Mouse (Mus musculus) right cerebral cortex, postnatal 14 days (tissue): ENCODE measurements around the gene Cyp4f17.
"Not testable (repeated sequence)": the region's sequence is repeated elsewhere in the genome, so short reads cannot be mapped to it uniquely, and the experiment has no call there.

Source experiments
- DNase-seq: peaks from one replicate; pipeline ENCODE4 v3.0.0; 2022

Cyp4f17 gene

DNA sequence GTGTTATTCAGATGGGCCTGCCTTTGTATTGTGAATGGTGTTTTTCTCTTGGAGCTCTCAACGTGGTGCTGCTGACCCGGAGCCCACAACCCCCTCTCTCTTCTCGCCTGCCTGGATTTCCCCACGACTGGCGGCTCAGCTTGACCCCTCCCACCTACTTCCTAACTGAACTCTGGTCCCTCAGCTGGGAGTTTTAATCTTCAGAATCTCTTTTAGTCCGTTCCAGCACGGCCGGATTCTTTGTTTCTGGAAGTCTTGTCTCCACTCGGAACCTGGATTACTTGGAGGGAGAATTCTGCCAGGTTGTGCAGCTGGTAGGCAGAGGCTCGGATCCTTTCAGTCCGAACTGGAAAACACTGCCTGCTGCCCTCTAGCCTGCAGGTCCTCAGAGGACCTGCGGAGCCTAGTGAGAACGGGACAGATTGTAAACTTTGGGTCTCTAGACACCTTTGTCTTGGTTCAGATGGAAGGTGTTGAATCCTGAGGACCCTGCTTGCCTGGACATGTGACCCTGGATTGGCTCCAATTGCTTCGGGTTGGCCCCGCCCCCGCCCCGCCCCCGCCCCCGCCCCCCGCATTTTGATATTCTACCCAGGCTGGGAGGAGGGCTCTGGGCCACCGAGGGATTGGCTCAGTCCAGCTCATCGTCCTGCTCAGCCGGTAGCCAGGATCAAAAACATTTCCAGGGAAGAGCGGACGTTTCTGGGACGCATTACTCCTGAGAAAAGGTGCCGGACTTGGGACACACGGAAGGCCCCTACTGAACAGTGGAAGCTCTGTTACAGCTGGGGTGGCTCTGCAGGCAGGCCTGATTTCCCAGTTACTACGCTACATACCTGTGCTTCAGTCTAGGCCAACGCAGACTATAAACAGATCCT lies at the start of gene Cyp4f17:
Gene Cyp4f17, plus strand, starts transcription at position 200 of the 878 bp plus-strand sequence.
- peak; percentile 10 for DNase-seq

DNA sequence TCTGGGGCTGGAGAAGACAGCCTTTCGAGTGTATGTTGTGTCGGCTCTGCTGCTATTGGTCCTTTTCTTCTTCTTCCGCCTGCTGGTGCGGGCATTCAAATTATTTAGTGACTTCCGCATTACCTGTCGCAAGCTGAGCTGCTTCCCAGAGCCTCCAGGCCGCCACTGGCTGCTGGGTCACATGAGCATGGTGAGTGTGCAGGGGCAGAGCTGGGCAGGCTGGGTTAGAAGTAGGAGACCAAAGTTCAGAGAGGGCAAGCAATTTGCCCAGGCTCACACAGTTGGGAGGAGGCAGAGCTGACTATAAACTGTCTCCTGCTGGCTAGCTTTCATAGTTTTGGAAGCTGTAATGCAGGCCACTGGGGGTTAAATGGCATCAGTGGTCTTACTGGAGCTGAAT lies 37.4 kb upstream of the Cyp4f17 start:
- DNase-seq = no peak

DNA sequence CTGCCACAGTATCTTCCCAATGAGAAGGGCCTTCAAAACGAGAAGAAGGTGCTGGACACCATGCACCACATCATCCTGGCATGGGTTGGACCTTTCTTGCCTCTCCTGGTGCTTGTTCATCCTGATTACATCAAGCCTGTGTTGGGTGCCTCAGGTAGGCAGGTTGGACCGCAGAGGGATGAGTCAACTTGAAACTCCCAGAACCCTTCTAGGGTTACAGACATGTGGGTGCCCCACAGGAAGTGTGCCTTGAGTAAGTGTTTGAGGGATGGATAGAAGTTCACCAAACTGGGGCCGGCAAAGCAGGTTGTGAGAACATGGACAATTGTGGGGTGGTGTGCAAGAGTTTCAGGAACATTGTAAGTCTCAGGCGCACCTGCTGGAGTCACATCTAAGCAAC lies 35.1 kb upstream of the Cyp4f17 start:
- no peak for DNase-seq

DNA sequence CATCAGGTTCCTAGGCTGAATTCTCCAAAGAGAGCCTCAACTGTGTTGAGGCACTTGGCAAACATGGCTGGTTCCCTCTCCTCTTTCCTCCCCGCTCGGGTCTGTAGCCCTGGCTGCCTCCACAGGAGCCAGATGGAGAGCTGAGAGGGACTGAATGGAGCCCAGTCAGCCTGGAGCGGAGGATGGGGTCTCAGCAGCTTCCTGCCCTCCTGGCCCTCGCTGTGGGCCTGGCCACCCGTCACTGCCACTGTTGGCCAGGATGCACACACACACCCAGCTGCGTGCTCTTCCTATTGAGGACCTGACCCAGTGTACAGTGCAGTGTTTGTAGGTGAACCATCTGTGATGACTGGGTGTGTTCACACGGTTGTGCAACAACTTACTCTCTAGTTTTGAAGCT lies 33.7 kb upstream of the Cyp4f17 start:
- DNase-seq = no peak

DNA sequence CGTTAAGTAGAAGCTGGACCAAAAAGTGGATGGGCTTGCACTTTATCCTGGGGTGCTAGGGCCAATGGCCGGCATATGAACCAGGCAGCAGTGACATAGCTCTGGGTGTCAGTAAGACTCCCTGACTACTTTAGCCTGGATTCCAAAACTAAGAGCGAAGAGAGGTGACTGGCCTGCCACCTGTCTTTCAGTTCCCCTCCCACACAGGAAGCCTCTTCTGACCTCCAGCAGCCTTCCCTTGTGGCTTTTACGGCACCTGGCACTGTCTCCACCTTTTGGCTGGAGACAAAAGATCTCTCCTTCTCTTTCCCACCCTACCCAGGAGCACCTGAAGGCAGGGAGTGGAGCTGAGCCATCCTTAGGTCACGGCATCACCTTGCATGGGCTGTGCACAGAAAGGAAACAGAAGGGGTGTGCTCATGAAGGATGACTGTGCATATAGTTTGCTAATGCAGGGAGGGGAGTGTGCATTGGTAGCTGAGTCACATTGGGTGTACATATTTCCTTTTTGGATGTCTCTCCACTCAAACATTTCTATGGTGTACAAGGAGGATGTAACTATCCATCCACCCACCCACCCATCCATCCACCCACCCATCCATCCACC lies 30.8 kb upstream of the Cyp4f17 start:
- no peak for DNase-seq

DNA sequence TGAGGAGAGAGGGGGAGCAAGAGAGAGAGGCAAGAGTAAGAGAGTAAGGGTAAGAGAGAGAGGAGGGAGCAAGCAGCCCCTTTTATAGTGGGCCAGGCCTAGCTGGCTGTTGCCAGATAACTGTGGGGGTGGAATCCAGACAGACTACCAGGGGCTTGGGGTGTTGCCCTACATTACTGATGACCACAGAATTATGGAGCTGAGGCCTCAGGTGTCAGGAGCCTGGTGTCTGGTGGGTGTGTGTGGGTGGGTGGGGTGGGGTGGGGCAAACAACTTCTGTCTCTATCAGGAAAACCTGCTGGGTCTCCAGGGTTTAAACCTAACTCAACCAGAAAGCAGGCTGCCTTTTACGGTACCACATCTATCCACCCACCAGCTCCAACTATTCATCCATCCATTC lies 28.6 kb upstream of the Cyp4f17 start:
- no peak for DNase-seq

DNA sequence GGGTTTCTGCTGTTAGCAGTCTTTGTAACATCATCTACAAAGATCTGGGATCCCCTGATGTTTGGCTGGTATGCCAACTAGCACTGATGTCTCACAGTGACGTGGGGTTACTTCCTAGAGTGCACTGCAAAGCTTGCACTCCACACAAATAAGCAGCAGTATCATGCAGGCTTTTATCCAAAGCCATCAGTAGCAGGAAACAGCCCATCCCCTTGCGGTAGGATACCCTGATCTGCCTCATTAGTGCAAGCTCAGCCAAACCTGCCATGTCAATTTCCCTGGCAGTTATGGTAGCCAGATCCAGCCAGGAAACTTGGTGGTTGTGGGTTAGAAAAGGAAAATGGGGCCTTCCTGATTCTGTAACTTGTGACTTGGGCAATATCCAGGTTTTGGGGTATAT lies 27.1 kb upstream of the Cyp4f17 start:
- no peak for DNase-seq

DNA sequence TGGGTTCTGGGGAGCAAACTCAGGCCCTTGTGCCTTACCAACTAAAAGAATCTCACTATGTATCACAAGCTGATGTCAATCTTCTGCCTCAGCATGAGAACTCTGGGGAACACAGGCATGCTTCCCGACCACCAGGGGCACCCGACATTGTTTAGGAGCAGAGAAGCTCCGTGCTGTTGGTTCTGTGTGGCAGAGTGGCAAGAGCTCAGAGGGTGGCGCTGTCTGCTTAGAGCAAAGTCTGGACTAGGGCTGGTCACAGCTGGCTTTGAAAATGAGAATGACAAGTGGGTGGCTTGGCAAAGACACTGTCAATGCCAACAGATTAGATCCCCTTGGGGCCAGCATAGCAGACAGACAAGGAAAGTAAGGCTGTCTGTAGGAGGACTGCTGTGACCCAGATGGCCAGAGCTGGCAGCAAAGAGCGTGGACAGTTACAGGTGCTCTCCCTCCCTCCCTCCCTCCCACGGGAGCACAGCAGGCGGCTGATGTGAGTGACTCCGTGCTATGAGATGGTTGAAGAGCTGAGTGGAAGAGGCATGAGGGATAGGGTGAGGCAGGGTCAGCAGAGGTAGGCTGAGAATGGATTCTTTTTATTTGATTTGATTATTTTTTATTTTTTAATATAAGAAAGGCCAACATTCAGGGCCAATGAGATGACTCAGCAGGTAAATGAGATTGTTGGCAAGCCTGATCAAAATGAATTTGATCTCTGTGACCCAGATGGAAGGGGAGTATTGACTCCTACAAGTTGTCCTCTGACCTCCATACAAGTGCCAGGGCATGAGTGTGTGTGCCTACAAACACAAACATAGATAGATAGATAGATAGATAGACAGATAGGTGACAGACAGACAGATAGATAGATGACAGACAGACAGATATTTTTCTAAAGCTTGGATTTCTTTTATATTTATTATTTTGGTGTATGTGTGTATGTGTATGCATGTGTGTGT lies 26.0 kb upstream of the Cyp4f17 start:
- DNase-seq = no peak

DNA sequence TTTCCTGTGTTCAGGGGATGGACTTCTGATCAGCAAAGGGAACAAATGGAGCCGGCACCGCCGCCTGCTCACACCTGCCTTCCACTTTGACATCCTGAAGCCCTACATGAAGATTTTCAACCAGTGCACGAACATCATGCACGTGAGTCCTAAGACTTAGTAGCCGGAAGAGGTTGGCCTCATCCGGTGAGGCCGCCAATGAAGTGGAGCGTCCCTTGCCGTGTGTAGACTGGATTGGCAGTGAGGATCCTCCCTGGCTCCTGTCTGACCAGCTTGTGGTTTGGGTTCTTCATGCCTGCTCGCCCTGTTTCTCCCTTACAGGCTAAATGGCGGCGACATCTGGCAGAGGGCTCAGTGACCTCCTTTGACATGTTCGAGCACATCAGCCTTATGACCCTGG lies 24.1 kb upstream of the Cyp4f17 start:
- no peak for DNase-seq

DNA sequence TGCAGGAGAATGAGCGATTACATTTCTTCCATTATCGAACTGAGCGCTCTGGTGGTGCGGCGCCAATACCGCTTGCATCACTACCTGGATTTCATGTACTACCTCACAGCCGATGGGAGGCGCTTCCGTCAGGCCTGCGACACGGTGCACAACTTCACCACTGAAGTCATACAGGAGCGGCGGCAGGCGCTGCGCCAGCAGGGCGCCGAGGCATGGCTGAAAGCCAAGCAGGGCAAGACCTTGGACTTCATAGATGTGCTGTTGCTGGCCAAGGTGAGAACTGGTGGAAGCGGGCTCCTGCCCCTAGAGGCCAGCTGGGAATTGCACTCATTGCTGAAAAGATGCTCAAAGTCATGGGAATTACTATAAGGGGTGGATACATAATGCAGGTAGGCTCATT lies 22.6 kb upstream of the Cyp4f17 start:
- DNase-seq = peak; percentile 53

DNA sequence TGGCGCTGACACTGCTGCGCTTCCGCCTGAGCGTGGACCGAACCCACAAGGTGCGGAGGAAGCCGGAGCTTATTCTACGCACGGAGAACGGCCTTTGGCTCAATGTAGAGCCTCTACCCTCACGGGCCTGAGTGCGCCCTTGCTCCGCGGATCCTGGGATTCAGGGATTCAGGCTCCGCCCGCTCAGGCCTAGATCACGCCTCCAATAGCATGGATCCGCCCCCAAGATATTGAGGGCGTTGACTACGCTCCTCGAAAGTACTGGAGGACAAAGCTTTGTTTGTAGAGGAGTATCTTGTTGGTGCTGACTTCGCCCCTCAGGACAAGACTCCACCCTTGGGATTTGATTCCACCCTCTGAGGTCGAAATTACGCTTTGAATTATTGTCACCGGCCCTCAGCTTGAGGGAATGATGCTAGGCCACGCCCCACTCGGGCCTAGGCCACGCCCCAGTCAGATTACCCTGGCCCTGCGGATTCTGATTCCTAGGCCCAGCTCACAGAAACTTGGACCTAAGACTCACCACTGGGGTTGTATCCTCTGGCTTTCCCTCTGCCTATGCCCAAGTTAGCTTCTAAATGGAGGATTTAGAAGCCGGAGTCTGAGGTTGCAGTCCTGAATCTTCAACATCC lies 13.4 kb upstream of the Cyp4f17 start:
- DNase-seq = no peak

DNA sequence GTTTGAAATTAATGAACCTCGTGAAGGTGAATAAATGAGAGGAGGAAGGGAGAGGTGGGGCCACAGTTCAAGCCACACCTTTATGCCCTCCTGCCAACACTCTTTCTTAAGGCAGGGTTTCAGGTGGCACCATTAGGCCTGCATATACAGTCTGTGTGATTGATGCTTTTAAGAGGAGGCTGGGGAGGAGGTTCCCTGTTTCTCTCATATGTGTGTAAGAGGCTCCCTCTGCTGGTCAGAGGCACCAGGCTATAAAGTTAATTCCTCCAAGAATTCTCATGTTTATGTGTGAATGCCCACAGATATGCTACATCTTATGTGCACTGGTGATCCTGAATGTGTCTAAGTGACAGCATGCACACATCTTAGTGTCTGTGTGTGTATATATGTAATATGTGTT lies 11.2 kb upstream of the Cyp4f17 start:
- DNase-seq = peak; percentile 64

DNA sequence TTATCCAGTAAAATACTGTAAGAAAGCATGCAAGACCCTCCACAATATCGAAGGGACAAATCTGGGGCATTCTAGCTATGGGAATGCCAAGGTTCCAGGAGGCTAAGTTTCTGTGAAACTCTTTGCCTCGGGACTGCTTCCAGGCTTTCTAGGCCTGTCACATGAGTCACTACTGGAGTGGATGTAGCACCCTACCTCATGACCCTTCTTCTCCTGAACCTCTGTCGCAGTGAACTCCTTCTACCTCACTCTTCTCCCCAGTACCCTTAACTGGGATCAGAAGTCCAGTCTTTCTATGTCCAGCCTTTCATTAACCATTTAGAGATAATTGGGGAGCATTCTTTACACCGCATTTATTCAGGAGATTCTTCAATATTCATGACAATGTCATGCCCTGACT lies 5.3 kb upstream of the Cyp4f17 start:
- not testable (repeated sequence) for DNase-seq

DNA sequence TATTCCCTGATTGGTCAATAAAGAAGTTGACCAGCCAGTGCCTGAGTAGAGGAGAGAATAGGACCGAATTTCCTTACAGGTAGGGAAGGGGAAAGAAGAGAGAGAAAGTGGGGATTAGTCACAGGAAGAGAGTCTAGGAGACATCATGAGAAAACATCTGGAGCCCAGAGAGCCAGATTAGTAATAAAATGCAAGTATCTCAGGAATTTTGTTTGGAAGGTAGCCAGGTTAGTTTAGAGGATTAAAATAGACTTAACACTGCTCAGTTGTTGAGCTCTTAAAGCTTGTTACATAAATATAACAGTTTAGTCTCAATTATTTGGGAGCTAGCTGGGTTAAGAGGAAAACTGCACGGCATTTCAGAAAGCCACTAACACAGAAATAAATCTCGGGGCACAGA lies 4.8 kb upstream of the Cyp4f17 start:
- no peak for DNase-seq

DNA sequence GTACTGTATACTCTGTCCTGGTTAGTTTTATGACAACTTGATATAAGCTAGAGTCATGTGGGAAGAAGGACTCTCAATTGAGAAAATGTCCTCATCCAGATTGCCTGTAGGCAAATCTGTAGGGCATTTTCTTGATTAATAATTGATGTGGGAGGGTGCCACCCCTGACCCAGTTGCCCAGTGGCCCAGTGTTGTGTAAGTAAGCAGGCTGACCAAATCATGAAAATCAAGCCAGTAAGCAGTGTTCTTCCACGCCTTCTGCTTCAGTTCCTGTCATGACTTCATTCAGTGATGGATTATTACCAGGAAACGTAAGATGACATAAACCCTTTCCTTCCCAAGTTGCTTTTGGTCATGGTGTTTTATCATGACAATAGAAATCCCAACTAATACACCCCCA lies 2.7 kb upstream of the Cyp4f17 start:
- DNase-seq = no peak

DNA sequence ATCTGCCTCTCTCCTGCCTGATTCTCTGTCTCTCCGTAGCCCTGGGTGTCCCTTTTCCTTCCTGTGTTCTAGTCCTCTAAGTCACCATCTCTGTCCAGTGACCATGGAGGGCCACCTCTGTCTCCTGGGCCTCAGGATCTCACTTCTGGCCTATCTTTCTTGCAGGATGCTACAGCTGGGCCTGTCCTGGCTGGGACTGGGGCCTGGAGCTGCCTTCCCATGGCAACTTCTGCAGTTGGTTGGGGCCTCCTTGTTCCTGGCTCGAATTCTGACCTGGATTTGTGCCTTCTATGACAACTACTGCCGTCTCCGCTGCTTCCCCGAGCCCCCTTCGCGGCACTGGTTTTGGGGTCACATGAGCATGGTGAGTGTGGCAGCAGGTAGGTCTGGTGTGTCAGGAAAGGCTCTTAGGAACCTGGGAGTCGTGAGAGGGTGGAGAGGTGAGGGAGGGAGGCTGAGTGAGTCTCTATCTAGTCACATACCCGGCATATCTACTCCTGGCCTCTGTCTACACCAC lies 937 bp downstream of the Cyp4f17 start:
- DNase-seq = no peak

DNA sequence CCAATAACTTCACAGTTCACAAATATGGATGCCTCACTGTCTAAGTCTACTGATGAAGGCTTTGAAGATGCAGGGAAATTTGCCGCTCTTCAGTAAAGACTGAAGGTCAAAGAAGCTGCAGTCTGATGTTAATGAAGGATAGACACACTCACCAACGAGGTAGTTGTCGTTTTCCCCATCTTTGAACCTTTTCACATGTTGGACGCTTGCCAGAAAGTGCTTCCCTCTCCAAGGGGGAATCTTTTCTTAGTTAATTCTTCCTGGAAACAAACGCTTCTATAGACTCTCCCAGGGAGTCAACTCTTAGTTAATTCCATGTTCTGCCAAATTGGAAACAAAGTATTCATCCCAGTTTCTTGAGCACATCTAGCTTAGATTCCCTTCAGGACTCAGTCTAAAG lies 10.3 kb downstream of the Cyp4f17 start:
- no peak for DNase-seq

DNA sequence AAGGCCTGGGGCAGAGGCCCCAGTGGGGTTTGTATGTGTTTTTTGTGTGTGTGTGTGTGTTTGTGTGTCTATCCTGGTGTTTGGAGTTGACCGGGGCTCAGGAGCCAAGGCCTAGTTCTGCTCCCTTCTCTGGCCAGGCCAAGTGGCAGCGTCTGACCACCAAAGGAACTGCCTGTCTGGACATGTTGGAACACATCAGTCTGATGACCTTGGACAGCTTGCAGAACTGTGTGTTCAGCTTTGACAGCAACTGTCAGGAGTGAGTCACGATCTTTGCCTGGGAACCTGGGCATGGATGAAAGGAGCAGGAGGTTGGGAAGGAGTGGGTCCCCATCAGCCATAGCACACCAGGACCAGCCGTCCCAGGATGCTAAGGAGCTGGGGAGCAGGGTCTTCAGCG lies 16.1 kb downstream of the Cyp4f17 start:
- DNase-seq = no peak

DNA sequence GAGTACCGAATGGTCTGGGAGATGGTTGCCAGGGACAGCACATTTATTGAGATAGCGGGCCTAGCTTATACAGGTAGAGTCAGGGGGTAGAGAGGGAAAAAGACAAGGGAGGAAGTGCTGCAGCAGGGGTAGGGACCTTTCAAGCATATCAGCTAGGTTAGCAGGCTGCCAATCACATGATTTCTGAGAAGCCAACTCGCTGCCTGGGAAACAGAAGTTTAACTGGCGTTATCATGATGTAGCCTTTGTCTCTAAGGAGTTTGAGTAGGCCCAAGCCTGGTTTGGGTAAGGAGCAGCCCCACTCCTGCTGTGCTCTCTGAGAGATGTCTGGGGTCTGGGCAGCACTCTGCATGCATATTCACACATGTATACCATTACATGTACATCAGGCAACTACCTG lies 16.5 kb downstream of the Cyp4f17 start:
- DNase-seq = no peak

DNA sequence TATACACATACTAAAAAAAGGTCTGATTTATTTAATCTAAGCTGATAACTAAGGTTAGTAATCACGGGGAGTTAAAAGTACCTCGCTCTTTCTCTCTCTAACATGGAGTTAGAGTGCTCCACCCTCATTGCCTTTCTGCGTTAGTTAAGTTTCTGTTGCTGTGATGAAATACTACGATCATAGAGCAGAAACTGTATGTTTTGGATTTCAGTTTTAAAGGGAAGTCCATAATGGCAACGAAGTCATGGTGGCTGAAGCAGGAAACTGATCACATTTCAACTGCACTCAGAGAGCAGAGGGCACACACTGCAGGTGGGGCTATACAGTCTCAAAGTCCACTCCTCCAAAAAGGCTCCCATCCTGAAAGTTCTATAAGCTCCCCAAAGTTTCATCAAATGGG lies 17.0 kb downstream of the Cyp4f17 start:
- no peak for DNase-seq

DNA sequence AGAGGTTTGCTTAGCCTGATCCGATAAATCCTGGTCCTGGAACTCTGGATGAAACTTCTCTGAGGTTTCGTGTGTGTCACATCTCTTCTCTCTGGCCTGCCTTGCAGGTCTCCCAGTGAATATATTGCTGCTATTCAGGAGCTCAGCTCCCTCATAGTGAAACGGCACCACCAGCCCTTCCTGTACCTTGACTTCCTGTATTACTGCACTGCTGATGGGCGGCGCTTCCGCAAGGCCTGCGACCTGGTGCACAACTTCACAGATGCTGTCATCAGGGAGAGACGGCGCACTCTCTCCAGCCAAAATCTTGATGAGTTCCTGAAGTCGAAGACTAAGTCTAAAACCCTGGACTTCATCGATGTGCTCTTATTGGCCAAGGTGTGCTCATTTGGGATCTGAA lies 18.0 kb downstream of the Cyp4f17 start:
- no peak for DNase-seq

DNA sequence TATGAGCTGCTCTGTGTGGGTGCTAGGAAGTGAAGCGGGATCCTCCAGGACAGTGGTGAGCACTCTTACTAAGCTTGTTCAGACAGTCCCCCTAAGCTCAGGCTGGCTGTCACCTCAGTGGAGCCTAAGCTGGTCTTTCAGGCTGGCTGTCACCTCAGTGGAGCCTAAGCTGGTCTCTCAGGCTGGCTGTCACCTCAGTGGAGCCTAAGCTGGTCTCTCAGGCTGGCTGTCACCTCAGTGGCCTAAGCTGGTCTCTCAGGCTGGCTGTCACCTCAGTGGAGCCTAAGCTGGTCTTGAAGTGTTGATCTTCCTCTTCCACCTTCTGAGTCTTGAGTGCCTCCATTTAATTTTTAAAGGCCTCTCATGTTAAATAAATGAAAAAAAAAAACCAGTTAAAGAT lies 20.5 kb downstream of the Cyp4f17 start:
- DNase-seq = not testable (repeated sequence)

DNA sequence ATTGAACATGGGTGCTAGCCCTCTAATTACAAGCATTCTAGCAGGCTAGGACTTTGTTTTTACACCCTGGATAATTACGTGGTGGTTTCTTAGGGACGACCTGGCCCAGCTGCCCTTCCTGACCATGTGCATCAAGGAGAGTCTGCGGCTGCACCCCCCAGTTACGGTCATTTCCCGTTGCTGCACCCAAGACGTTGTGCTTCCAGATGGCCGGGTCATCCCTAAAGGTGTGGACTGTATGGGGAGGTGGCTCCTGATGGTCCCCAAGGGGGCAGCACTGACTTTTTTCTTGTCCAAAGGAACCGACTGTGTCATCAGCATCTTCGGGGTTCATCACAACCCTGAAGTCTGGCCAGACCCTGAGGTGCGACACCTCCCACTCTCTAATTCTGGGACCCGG lies 21.9 kb downstream of the Cyp4f17 start:
- no peak for DNase-seq
